Mouse (Mus musculus) limb, embryonic 13.5 days (tissue): ENCODE data around the gene Med9. TPM values are rescaled to one million over a fixed set of nuclear protein-coding genes. Genes with fewer than 3 reads are reported as not detected.

Experiments used
- ATAC-seq: fragments of 200-750 bp; cut with Nextera tagmentation; 2 replicates; pipeline ENCODE4 v1.8.0; 2017; ENCODE audit warnings: low read depth, moderate number of reproducible peaks, moderate TSS enrichment; ENCODE audit not compliant: low FRiP score
- H3K27ac ChIP-seq: fragments of 300-500 bp; sonication (generic); 2 replicates; pipeline ENCODE4 v1.5.1; 2015; ENCODE audit warnings: inconsistent platforms, mild to moderate bottlenecking, moderate library complexity
- H3K27me3 ChIP-seq: fragments of 300-500 bp; sonication (generic); 2 replicates; pipeline ENCODE4 v1.6.1; 2015; ENCODE audit warnings: mild to moderate bottlenecking, inconsistent platforms
- H3K36me3 ChIP-seq: fragments of 300-500 bp; sonication (generic); 2 replicates; pipeline ENCODE4 v1.6.1; 2015; ENCODE audit warnings: inconsistent platforms, mild to moderate bottlenecking, moderate library complexity
- H3K4me1 ChIP-seq: fragments of 300-500 bp; sonication (generic); 2 replicates; pipeline ENCODE4 v1.6.1; 2015; ENCODE audit warnings: inconsistent platforms
- H3K4me2 ChIP-seq: fragments of 300-500 bp; sonication (generic); replicated peaks from 2 replicates; pipeline ENCODE4 v1.6.1; 2015; ENCODE audit warnings: inconsistent platforms, mild to moderate bottlenecking, moderate library complexity
- H3K4me3 ChIP-seq: fragments of 300-500 bp; sonication (generic); 2 replicates; pipeline ENCODE4 v1.5.1; 2015; ENCODE audit warnings: moderate library complexity, mild to moderate bottlenecking, inconsistent platforms
- H3K9ac ChIP-seq: fragments of 300-500 bp; sonication (generic); 2 replicates; pipeline ENCODE4 v1.6.1; 2015; ENCODE audit warnings: mild to moderate bottlenecking, inconsistent platforms
- H3K9me3 ChIP-seq: fragments of 300-500 bp; sonication (generic); 2 replicates; pipeline ENCODE4 v1.6.1; 2016; ENCODE audit warnings: inconsistent platforms
- WGBS: fragments of 180-500 bp; shearing (Covaris S2); methylation state at CpG from one replicate; pipeline ENCODE4 v1.1.7; 2015; 5-methylcytosine and 5-hydroxymethylcytosine counted together
- polyA plus RNA-seq: library from polyadenylated mRNA; unstranded; fragments of >200 nt; fragmentation: Nextera tagmentation; extraction: Ambion mirVana; gene quantifications from 2 replicates; pipeline ENCODE4 v1.2.1, GENCODE M21; 2015

Gene Med9
- polyA plus RNA-seq, 1 experiment from 2014 or later, result 38.0 TPM

- H3K4me2 ChIP-seq, result no peak overlapping the region
- no peaks in the 10 kb centered on the region for H3K27me3 ChIP-seq
- H3K36me3 ChIP-seq, result no peaks in the 10 kb centered on the region
- no peak for ATAC-seq
- no peak overlapping the region for H3K4me3 ChIP-seq
- no peak overlapping the region for H3K27ac ChIP-seq
- H3K4me1 ChIP-seq, result no peaks in the 10 kb centered on the region
- H3K9ac ChIP-seq, result no peak overlapping the region
- H3K9me3 ChIP-seq, result no peaks in the 10 kb centered on the region
- 77% methylated on average over 3 of the region's 3 CpGs for WGBS
These were observed 61.4 kb downstream of the Med9 start for GRCm38 (mm10) chr11:60009451-60009850.

- H3K36me3 ChIP-seq, result no peaks in the 10 kb centered on the region
- no peak overlapping the region for H3K4me3 ChIP-seq
- ATAC-seq, result no peak
- no peak overlapping the region for H3K9ac ChIP-seq
- no peaks in the 10 kb centered on the region for H3K4me1 ChIP-seq
- no peaks in the 10 kb centered on the region for H3K9me3 ChIP-seq
- 80% methylated on average over 3 of the region's 3 CpGs for WGBS
- H3K27ac ChIP-seq, result no peak overlapping the region
- H3K4me2 ChIP-seq, result no peak overlapping the region
- no peaks in the 10 kb centered on the region for H3K27me3 ChIP-seq
These were observed 63.5 kb downstream of the Med9 start for GRCm38 (mm10) chr11:60011516-60011915.

Other genes with a start within 250 kb of the Med9 start
- 4.7 and 4.9 TPM in 2 replicates for gene Pld6, start 160.6 kb upstream of the Med9 start, polyA plus RNA-seq
- gene Flcn, start 138.2 kb upstream of the Med9 start, polyA plus RNA-seq, result 38.4 and 40.8 TPM in 2 replicates
- gene Nt5m, start 108.8 kb upstream of the Med9 start, polyA plus RNA-seq, result 40.3 and 44.8 TPM in 2 replicates
- gene Cops3, start 108.4 kb upstream of the Med9 start, polyA plus RNA-seq, result 219 and 228 TPM in 2 replicates
- 1.9 and 2.2 TPM in 2 replicates for gene Rasd1, start 16.7 kb downstream of the Med9 start, polyA plus RNA-seq
- 4.3 and 6.2 TPM in 2 replicates for gene Pemt, start 98.3 kb downstream of the Med9 start, polyA plus RNA-seq
- gene Rai1, start 156.8 kb downstream of the Med9 start, polyA plus RNA-seq, result 27.3 and 29.6 TPM in 2 replicates